Mouse (Mus musculus) cortical plate, adult 2 months (tissue): ENCODE measurements around the gene Cd300lg. TPM values are rescaled to one million over a fixed set of nuclear protein-coding genes. Genes with fewer than 3 reads are reported as not detected.

Experiments used
- H3K27ac ChIP-seq: fragments of 200-500 bp; 2 replicates; pipeline ENCODE4 v1.5.1; 2012; ENCODE audit warnings: low read length, control low read depth, inconsistent platforms; ENCODE audit not compliant: insufficient read depth
- H3K4me1 ChIP-seq: fragments of 200-500 bp; 2 replicates; pipeline ENCODE4 v1.6.1; 2011; ENCODE audit warnings: low read length; ENCODE audit not compliant: control insufficient read depth, insufficient read depth
- H3K4me3 ChIP-seq: fragments of 200-500 bp; 2 replicates; pipeline ENCODE4 v1.5.1; 2011; ENCODE audit warnings: mild to moderate bottlenecking, low read length, control low read depth; ENCODE audit not compliant: insufficient read depth
- CTCF ChIP-seq: fragments of 200-500 bp; IDR thresholded peaks from 2 replicates; pipeline ENCODE4 v1.5.1; 2011; ENCODE audit warnings: mild to moderate bottlenecking, control low read depth, low read length; ENCODE audit not compliant: insufficient read depth; ENCODE audit errors: extremely low read depth
- POLR2A ChIP-seq: fragments of 200-500 bp; IDR thresholded peaks from 2 replicates; pipeline ENCODE4 v1.6.1; 2011; ENCODE audit warnings: mild to moderate bottlenecking, low read length, control low read depth; ENCODE audit not compliant: insufficient read depth; ENCODE audit errors: extremely low read depth
- polyA plus RNA-seq: library from polyadenylated mRNA; depleted of rRNA; stranded (reverse); fragments of >200 nt; gene quantifications from 2 replicates; pipeline ENCODE4 v1.2.3, GENCODE M21; 2012; rRNA removed

The Cd300lg gene
- polyA plus RNA-seq = 0.15 and 0.19 TPM in 2 replicates

DNA sequence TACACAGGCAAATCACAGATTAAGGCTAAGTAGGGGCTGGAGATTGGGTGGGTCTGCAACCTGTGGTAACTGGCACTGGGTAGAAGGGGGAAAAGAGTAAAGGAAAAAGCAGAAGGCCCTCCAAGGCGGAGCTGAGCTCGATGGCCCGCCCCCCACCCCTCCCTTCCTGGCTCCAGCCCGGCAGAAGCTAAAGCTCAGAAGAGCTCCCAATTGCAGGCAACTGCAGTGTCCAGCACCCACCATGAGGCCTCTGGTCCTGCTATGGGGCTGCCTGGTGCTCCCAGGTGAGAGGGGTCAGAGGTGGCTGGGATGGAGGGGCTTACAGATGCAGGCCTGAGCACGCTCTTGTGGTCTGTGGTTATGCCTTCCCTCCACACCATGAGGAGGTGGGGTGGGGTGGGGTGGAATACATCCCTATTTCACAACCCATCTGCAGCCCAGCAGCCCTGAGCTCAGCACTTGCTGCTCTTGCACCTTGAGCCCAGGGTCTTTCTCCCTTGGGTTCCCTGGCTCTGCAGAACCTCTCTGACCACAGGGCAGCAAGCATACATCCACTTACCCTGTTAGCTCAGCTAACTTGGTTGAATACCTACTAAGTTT, at the start of gene Cd300lg:
Gene Cd300lg, plus strand, starts transcription at position 160 of the 600 bp plus-strand sequence.
- TF ChIP-seq POLR2A (no peak), CTCF (no peak)
- H3K4me3 ChIP-seq = no peak within 1 kb of the TSS
- H3K4me1 ChIP-seq = no peaks in the 10 kb centered on the region
- no peak within 1 kb of the TSS for H3K27ac ChIP-seq

DNA sequence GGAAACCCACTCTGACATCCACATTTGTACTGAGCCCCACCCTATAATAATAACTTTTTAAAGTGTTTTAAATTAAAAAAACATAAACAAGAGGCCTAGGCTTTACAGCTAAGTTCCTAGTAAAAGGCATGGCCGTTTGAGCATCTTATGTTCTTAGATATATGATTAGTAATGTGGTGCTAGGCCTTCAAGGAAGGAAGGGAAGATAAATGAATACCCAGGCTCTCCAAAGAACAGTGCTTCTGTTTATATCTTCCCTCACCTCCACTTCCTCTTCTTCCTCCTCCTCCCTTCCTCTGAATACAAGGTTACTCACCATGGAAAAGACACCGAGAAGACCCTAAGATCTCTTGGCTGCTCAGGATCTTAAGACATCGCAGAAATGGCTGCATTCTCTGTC, 49.5 kb upstream of the Cd300lg start:
- Histone ChIP-seq H3K4me1 (peaks cover 6% of the 10 kb centered on the region), H3K4me3 (no peak overlapping the region), H3K27ac (no peak overlapping the region)
- TF ChIP-seq CTCF (no peak), POLR2A (no peak)

DNA sequence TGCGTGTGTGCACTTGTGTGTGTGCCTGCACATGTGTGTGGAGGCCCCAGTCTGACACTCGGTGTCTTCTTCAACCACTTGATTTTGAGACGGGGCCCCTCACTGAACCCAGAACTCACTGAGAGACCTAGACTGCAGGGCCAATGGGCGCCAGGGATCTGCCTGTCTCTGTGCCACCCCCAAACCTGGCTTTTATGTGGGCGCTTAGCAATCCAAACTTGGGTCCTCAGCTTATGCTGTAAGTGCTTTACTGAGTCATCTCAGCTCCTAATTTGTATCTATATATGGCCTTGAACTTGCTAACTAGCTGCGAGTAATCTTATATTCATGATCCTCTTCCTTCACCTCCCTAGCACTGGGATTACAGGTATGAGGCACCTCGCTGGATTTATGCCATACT, 48.9 kb upstream of the Cd300lg start:
- H3K4me1 ChIP-seq = peaks cover 6% of the 10 kb centered on the region
- 0 out of 2 replicates have a peak overlapping the region, but pooled peaks have one; percentile 7 for H3K27ac ChIP-seq
- H3K4me3 ChIP-seq = no peak overlapping the region
- TF ChIP-seq POLR2A (no peak), CTCF (no peak)

DNA sequence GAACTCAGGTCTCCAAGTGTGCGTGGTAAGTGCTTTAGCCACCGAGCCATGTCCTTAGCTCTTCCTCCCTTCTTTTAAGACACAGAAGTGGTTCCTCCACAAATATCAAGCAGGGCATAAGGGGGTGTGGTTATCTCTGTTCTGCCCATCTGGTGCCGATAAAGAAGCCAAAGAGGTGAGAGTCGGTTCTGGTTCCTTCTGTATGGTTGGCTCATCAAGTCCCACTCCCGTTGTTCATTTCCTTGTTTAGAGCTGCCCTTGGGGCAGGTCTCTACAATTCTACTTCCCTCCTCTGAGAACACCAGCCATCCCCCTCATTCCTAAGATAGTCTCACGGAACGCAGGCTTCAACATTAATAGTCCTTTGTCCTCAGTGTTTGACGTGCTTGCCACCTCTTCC, 47.2 kb upstream of the Cd300lg start:
- no peak overlapping the region for H3K4me3 ChIP-seq
- H3K4me1 ChIP-seq = peaks cover 6% of the 10 kb centered on the region
- peak overlapping the region; percentile 6; the same call in 1 of the 2 replicates for H3K27ac ChIP-seq
- TF ChIP-seq POLR2A (no peak), CTCF (no peak)

DNA sequence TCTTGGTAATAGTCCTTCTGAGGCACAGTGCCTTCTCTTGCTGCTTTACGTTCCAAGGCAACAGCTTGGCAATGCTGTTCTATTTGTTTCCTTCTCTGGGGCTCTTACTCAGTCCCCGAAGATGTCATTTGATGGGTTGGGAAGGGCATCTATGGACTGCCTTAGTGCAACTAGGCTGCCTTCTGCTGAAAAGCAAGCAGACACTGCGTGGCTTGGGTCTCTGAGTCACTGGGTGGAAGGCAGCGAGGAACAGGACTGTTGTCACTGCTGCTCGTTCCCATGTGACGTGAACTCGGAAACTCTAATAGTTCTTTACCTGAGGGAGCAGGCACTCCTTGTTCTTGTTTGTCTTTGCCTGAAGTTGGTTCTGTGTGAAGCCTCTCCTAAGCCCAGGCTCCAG, 45.4 kb upstream of the Cd300lg start:
- TF ChIP-seq POLR2A (no peak), CTCF (no peak)
- H3K27ac ChIP-seq = no peak overlapping the region

DNA sequence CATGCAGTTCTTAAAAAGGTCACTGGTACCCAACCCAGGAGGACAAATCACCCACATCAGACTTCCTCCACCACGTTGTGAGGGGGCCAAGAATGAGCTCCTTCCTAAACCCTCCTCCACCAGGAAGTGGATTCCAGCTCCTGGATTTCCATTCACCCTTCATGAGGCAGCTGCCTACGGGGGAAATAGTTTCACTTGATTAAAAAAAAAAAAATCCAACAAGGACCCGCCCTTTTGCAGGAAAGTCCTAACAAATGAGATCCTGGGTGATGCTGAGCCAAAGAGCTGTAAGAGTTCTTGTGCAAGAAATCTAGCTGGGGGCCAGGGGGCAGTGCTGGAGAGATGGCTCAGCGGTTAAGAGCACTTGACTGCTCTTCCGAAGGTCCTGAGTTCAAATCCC, 43.1 kb upstream of the Cd300lg start:
- Histone ChIP-seq H3K4me3 (no peak overlapping the region), H3K4me1 (no peaks in the 10 kb centered on the region; the same call in 1 of the 2 replicates), H3K27ac (no peak overlapping the region)
- no peak for TF ChIP-seq CTCF
- TF ChIP-seq POLR2A = no peak

More for the DNA sequence above, 45.4 kb upstream of the Cd300lg start:
- H3K4me3 ChIP-seq = no peak overlapping the region
- peaks cover 4% of the 10 kb centered on the region for H3K4me1 ChIP-seq

DNA sequence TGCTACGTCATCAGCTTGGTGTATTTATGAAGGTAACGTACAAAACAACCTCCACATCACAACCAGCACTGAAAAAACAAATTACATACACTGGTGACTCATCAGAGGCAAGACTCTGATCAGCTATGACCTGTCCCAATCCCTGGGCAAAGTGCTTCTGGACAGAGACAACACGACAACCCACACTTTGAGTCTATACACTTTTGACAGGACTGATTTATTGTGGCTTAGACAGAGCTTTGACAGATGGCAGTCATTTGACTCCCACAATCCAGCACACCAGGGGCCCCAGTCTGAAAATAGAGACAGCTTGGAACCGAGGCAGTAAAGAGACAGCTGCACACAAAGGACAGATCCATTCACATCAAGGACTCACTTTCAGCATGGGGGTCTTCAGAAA, 41.8 kb upstream of the Cd300lg start:
- no peak overlapping the region for H3K4me3 ChIP-seq
- TF ChIP-seq POLR2A (no peak), CTCF (no peak)
- no peaks in the 10 kb centered on the region for H3K4me1 ChIP-seq
- H3K27ac ChIP-seq = no peak overlapping the region

DNA sequence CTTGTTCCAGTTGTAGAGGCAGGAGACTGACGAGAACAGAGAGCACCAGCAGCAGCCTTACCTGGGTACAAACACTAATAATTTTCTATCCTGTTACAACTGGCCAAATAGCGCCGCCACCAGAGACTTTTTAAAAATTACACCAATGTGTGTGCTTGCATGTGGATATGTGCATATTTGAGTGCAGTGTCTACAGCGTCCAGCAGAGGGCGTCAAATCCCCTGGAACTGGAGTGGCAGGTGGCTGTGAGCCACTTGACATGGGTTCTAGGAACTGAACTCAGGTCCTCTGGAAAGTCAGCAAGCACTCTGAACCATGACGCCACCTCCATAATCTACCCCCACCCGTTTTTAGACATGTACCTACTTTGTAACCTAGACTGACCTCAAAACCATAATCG, 37.1 kb upstream of the Cd300lg start:
- H3K4me1 ChIP-seq = no peaks in the 10 kb centered on the region
- no peak overlapping the region for H3K27ac ChIP-seq
- TF ChIP-seq CTCF (peak; percentile 22; the same call in 1 of the 2 replicates), POLR2A (no peak)
- no peak overlapping the region for H3K4me3 ChIP-seq

DNA sequence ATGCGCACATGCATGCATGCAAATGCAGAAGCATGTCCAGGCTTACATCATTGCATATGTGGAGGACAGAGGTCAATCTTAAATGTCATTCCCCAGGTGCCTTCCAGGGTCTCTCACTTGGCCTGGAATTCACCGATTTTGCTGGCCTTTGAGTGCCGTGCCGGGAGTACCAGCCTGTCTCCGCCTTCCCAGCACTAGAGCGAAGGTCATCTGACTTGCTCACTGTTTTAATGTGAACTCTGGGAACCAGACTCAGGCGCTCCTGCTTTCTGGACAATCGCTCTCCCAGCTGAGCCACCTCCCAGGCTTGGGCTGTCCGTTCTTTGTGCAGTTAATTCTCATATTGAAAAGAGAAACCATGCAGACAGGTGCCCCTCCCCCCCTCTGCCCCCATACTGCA, 35.0 kb upstream of the Cd300lg start:
- H3K27ac ChIP-seq = no peak overlapping the region
- peaks cover 2% of the 10 kb centered on the region; the same call in 1 of the 2 replicates for H3K4me1 ChIP-seq
- TF ChIP-seq POLR2A = no peak
- no peak for TF ChIP-seq CTCF
- H3K4me3 ChIP-seq = no peak overlapping the region

DNA sequence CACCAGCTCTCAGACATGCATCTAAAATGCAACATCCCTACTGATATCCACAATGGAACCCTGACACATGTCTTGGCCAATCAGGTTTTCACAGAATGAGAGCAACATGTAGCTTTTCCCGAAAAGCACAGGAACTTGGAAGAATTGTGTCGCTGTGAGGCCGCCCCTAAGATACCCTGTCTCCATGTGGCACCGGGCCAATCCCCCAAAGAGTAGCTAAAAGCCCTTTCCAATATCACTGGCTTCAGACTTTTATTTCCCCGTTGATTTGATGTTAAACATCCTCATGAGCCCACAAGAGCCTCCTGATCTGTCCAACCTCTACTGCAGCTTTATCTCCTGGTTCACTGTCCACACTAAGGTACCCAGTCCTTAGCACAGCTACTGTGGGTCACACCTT, 34.6 kb upstream of the Cd300lg start:
- Histone ChIP-seq H3K27ac (no peak overlapping the region), H3K4me1 (peaks cover 2% of the 10 kb centered on the region; the same call in 1 of the 2 replicates), H3K4me3 (no peak overlapping the region)
- no peak for TF ChIP-seq CTCF
- no peak for TF ChIP-seq POLR2A
